Mouse (Mus musculus) limb, embryonic 13.5 days (tissue): ENCODE results near the gene Avpi1. TPM values are rescaled to one million over a fixed set of nuclear protein-coding genes. Genes with fewer than 3 reads are reported as not detected.

ENCODE experiments used
- ATAC-seq: fragments of 200-750 bp; cut with Nextera tagmentation; 2 replicates; pipeline ENCODE4 v1.8.0; 2017; ENCODE audit warnings: low read depth, moderate number of reproducible peaks, moderate TSS enrichment; ENCODE audit not compliant: low FRiP score
- H3K27ac ChIP-seq: fragments of 300-500 bp; sonication (generic); 2 replicates; pipeline ENCODE4 v1.5.1; 2015; ENCODE audit warnings: inconsistent platforms, mild to moderate bottlenecking, moderate library complexity
- H3K27me3 ChIP-seq: fragments of 300-500 bp; sonication (generic); 2 replicates; pipeline ENCODE4 v1.6.1; 2015; ENCODE audit warnings: mild to moderate bottlenecking, inconsistent platforms
- H3K36me3 ChIP-seq: fragments of 300-500 bp; sonication (generic); 2 replicates; pipeline ENCODE4 v1.6.1; 2015; ENCODE audit warnings: inconsistent platforms, mild to moderate bottlenecking, moderate library complexity
- H3K4me1 ChIP-seq: fragments of 300-500 bp; sonication (generic); 2 replicates; pipeline ENCODE4 v1.6.1; 2015; ENCODE audit warnings: inconsistent platforms
- H3K4me2 ChIP-seq: fragments of 300-500 bp; sonication (generic); replicated peaks from 2 replicates; pipeline ENCODE4 v1.6.1; 2015; ENCODE audit warnings: inconsistent platforms, mild to moderate bottlenecking, moderate library complexity
- H3K4me3 ChIP-seq: fragments of 300-500 bp; sonication (generic); 2 replicates; pipeline ENCODE4 v1.5.1; 2015; ENCODE audit warnings: moderate library complexity, mild to moderate bottlenecking, inconsistent platforms
- H3K9ac ChIP-seq: fragments of 300-500 bp; sonication (generic); 2 replicates; pipeline ENCODE4 v1.6.1; 2015; ENCODE audit warnings: mild to moderate bottlenecking, inconsistent platforms
- H3K9me3 ChIP-seq: fragments of 300-500 bp; sonication (generic); 2 replicates; pipeline ENCODE4 v1.6.1; 2016; ENCODE audit warnings: inconsistent platforms
- WGBS: fragments of 180-500 bp; shearing (Covaris S2); methylation state at CpG from one replicate; pipeline ENCODE4 v1.1.7; 2015; 5-methylcytosine and 5-hydroxymethylcytosine counted together
- polyA plus RNA-seq: library from polyadenylated mRNA; unstranded; fragments of >200 nt; fragmentation: Nextera tagmentation; extraction: Ambion mirVana; gene quantifications from 2 replicates; pipeline ENCODE4 v1.2.1, GENCODE M21; 2015

Gene Avpi1
- polyA plus RNA-seq, 1 experiment from 2014 or later, result 28.7 TPM

DNA sequence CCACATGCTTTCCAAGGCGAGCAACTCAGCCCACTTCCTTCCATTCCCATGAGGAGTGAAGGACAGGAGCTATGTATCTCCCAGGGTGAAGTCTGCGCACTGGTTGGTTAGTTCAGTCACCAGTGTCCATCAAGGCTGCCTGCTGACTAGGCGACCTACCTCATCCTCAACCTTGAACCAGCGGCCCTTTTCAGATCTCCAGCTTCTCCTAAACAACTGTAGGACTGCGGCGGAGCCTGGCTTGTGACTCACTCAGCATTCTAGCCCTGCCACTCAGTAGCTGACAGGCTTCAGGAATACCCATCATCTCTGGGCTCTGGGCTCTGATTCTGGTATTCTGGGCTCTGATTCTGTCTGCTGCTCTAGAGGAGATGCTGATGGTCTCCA, 2.6 kb downstream of the Avpi1 start:
- no peak for ATAC-seq
- H3K4me2 ChIP-seq, result no peak overlapping the region
- H3K27me3 ChIP-seq, result no peaks in the 10 kb centered on the region
- H3K9me3 ChIP-seq, result no peaks in the 10 kb centered on the region
- no peak overlapping the region for H3K27ac ChIP-seq
- peaks cover 23% of the 10 kb centered on the region for H3K4me1 ChIP-seq
- WGBS, result 93% methylated on average over 6 of the region's 6 CpGs
- H3K4me3 ChIP-seq, result no peak overlapping the region
- H3K9ac ChIP-seq, result no peak overlapping the region
- H3K36me3 ChIP-seq, result peaks cover 40% of the 10 kb centered on the region

- ATAC-seq, result no peak
- H3K4me2 ChIP-seq, result no peak overlapping the region
- no peak overlapping the region for H3K4me3 ChIP-seq
- H3K9me3 ChIP-seq, result no peaks in the 10 kb centered on the region
- peaks cover 45% of the 10 kb centered on the region for H3K36me3 ChIP-seq
- H3K4me1 ChIP-seq, result peaks cover 23% of the 10 kb centered on the region
- WGBS, result 88% methylated on average over 11 of the region's 11 CpGs
- no peaks in the 10 kb centered on the region for H3K27me3 ChIP-seq
- H3K27ac ChIP-seq, result no peak overlapping the region
- H3K9ac ChIP-seq, result no peak overlapping the region
Measured at GRCm38 (mm10) chr19:42125501-42126218, 3.2 kb downstream of the Avpi1 start.

DNA sequence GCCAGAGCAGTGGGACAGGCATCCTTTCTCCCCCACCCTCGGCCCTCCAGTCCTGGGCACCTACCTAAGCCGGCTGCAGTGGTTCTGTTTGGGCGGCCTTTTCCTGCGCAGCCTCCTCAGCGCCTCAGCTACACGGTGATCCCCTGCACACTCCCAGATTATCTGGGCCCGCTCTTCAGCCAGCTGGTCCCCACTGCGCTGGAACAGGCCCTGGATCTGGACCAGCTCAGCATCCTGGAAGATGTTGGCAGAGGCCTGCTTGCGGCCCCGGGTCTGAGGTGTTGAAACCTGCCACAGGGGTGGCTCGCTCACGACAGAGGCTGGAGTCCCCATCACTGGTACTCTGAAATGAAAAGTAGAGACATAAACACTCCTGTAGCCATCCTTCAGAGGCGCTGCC, 4.2 kb downstream of the Avpi1 start:
- WGBS, result 91% methylated on average over 13 of the region's 13 CpGs
- no peaks in the 10 kb centered on the region for H3K27me3 ChIP-seq
- peaks cover 55% of the 10 kb centered on the region for H3K36me3 ChIP-seq
- H3K4me1 ChIP-seq, result peaks cover 17% of the 10 kb centered on the region
- H3K4me3 ChIP-seq, result no peak overlapping the region
- no peak for ATAC-seq
- H3K9ac ChIP-seq, result no peak overlapping the region
- no peak overlapping the region for H3K4me2 ChIP-seq
- H3K27ac ChIP-seq, result no peak overlapping the region
- no peaks in the 10 kb centered on the region for H3K9me3 ChIP-seq

GRCm38 (mm10) chr19:42120451-42120850, 8.4 kb downstream of the Avpi1 start:
- WGBS, result 90% methylated on average over 8 of the region's 8 CpGs
- Histone ChIP-seq H3K27me3 (no peaks in the 10 kb centered on the region), H3K4me3 (no peak overlapping the region), H3K27ac (no peak overlapping the region), H3K4me1 (no peaks in the 10 kb centered on the region), H3K9me3 (no peaks in the 10 kb centered on the region), H3K9ac (no peak overlapping the region), H3K36me3 (peaks cover 93% of the 10 kb centered on the region), H3K4me2 (no peak overlapping the region)
- no peak for ATAC-seq

DNA sequence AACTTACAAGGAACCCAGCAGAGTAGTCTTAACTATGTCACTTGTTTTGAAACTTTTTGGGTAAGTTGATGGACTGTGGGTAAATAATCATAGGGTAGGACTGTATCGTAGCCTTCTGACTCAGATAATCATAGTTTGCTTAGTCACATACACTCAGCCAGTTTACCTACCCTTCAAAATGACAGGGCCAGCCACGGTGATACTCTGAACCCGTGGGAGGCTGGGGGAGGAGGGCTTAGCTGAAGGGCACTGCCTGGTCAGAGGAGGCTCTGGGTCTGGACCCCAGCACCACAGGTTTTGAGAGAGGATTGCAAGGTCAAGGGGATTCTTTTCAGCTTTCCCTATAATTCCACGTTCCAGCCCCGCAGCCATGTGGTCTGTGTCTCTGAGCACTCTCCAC, 10.3 kb downstream of the Avpi1 start:
- ATAC-seq, result no peak
- H3K9me3 ChIP-seq, result no peaks in the 10 kb centered on the region
- WGBS, result 88% methylated on average over 5 of the region's 5 CpGs
- H3K4me3 ChIP-seq, result no peak overlapping the region
- no peak overlapping the region for H3K4me2 ChIP-seq
- no peaks in the 10 kb centered on the region for H3K27me3 ChIP-seq
- H3K27ac ChIP-seq, result no peak overlapping the region
- H3K4me1 ChIP-seq, result no peaks in the 10 kb centered on the region
- H3K36me3 ChIP-seq, result peaks cover 94% of the 10 kb centered on the region
- no peak overlapping the region for H3K9ac ChIP-seq

GRCm38 (mm10) chr19:42118142-42118541, 10.7 kb downstream of the Avpi1 start:
- Histone ChIP-seq H3K27ac (no peak overlapping the region), H3K4me3 (no peak overlapping the region), H3K9ac (no peak overlapping the region), H3K4me2 (no peak overlapping the region), H3K27me3 (no peaks in the 10 kb centered on the region), H3K4me1 (no peaks in the 10 kb centered on the region), H3K9me3 (no peaks in the 10 kb centered on the region), H3K36me3 (peaks cover 94% of the 10 kb centered on the region)
- 94% methylated on average over 9 of the region's 9 CpGs for WGBS
- no peak for ATAC-seq

DNA sequence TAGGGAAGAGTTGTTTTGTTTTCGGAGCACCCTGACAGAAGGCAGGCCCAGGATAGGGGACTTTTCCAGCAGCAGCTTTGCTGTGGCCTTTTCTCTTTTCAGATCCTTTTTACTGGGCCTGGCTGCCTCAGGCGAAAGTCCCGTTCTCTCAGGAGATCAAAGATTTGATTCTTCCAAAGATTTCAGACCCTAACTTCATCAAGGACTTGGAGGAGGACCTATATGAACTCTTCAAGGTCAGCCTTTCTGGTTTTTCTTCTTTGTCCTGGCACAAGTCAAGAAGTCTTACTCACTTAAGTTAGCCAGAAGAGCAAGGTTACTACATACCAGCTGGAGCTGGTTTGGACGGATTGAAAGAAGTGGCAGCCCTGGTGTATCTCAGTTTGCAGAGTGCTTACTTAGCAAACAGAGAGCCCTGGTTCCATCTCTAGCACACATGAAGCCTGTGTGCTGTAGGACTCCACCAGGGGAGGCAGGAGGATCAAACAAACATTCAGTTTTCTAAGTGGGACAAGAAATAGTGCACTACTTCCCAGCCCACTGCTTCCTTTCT, 13.0 kb downstream of the Avpi1 start:
- ATAC-seq, result no peak
- no peak overlapping the region for H3K9ac ChIP-seq
- no peaks in the 10 kb centered on the region for H3K4me1 ChIP-seq
- peaks cover 75% of the 10 kb centered on the region for H3K36me3 ChIP-seq
- WGBS, result 86% methylated on average over 4 of the region's 4 CpGs
- H3K4me3 ChIP-seq, result no peak overlapping the region
- H3K27me3 ChIP-seq, result no peaks in the 10 kb centered on the region
- H3K9me3 ChIP-seq, result no peaks in the 10 kb centered on the region
- no peak overlapping the region for H3K4me2 ChIP-seq
- no peak overlapping the region for H3K27ac ChIP-seq

DNA sequence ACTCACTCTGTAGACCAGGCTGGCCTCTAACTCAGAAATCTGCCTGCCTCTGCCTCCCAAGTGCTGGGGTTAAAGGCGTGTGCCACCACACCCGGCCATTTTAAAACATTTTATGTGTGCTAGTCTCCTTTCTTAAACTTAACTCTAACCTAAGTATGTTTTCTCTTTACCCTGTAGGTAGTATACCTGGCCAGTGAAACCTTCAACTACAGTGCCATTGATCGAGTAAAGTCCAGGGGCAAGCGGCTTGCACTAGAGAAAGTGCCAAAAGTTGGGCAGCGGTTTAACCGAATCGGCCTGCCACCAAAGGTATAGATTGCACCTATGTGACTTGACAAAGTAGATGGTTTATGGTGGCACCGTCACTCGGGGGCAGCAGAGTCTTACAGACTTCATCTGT, 24.2 kb downstream of the Avpi1 start:
- Histone ChIP-seq H3K4me1 (no peaks in the 10 kb centered on the region), H3K9ac (no peak overlapping the region), H3K27me3 (no peaks in the 10 kb centered on the region), H3K27ac (no peak overlapping the region), H3K36me3 (peaks cover 61% of the 10 kb centered on the region), H3K9me3 (no peaks in the 10 kb centered on the region), H3K4me2 (no peak overlapping the region), H3K4me3 (no peak overlapping the region)
- WGBS, result 96% methylated on average over 9 of the region's 9 CpGs
- no peak for ATAC-seq

DNA sequence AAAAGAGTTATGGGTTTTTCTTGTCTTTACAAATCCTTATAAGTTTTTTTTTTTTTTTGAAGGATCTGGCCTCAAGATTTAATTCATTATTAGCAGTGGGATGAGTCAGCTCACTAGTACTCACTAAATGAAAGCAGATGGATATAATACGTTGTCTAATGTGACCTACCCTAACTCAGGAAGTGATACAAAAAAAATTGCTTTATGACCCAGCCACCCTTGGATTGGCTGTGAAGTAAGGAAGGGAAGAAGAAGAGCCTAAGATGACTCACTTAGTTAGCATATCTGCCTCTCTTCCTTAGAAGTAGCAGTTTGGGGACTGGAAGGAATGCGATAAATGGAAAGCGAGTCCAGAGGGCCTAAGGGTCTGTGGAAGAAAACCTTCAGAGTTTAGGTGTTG, 29.5 kb downstream of the Avpi1 start:
- no peak for ATAC-seq
- Histone ChIP-seq H3K4me3 (no peak overlapping the region), H3K4me1 (0 out of 2 replicates have a peak, but pooled peaks cover 1% of the 10 kb centered on the region), H3K27me3 (no peaks in the 10 kb centered on the region), H3K9ac (no peak overlapping the region), H3K9me3 (no peaks in the 10 kb centered on the region), H3K4me2 (no peak overlapping the region), H3K36me3 (peaks cover 46% of the 10 kb centered on the region), H3K27ac (no peak overlapping the region)
- WGBS, result 79% methylated on average over 3 of the region's 3 CpGs

DNA sequence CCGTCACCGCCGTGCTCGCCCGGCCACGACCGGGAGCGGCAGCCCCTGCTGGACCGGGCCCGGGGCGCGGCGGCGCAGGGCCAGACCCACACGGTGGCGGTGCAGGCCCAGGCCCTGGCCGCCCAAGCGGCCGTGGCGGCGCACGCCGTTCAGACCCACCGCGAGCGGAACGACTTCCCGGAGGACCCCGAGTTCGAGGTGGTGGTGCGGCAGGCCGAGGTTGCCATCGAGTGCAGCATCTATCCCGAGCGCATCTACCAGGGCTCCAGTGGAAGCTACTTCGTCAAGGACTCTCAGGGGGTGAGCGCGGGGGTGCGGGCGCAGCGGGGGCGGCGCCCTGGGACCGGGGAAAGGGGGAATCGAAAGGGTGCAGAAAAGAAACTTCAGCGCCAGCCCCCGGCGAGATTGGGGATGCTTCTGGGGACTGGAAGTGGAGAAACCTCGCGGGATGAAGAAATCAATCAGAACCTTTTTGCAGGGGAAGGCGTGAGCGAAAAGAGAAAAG, 38.2 kb downstream of the Avpi1 start:
- peak overlapping the region; percentile 91 for H3K4me3 ChIP-seq
- H3K36me3 ChIP-seq, result peaks cover 18% of the 10 kb centered on the region
- H3K9me3 ChIP-seq, result no peaks in the 10 kb centered on the region
- peaks cover 25% of the 10 kb centered on the region for H3K4me1 ChIP-seq
- peak overlapping the region; percentile 91 for H3K9ac ChIP-seq
- peak overlapping the region; percentile 86 for H3K4me2 ChIP-seq
- H3K27ac ChIP-seq, result peak overlapping the region; percentile 86
- WGBS, result under 1% methylated on average over 52 of the region's 52 CpGs
- no peaks in the 10 kb centered on the region for H3K27me3 ChIP-seq
- peak; percentile 78 for ATAC-seq

DNA sequence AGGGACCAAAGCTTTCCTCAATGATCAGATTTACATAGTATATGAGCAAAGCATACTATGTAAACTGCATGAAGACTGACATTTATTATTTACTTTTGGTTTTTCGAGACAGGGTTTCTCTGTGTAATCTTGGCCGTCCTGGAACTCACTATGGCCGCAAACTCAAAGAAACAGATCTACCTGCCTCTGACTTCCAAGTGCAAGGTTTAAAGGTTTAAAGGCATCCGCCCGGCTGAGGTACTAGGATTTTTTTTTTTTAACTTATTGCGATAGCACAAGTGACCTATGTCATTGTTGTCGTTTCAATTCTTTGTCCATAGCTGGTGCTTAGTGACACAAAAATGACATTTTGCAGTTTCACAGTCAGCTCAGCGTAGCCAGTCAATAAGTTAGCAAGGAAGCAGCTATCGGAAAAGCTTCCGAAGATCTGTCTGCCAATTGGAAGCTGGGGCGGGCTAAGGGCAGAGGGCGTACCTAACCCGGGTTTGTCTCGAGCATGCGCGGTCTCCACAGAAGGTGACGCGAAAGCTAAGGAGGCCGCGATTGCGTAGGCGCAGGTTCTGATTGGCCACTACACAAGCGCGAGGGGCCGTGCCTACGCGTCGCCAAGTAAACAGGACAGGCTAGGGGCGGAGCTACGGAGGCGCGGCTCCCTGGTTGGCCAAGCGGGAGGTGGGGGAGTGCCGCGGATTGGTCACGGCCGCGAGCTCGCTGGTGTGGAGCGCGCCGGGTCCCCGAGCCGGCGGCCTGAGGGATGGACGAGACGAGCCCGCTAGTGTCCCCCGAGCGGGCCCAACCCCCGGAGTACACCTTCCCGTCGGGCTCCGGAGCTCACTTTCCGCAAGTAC, 38.9 kb downstream of the Avpi1 start, which contains the start of gene Pi4k2a:
TSS of gene Pi4k2a (plus strand) at position 723 of the 848 bp plus-strand sequence.
- Histone ChIP-seq H3K9me3 (no peaks in the 10 kb centered on the region), H3K4me3 (peak within 1 kb of the TSS; percentile 91), H3K36me3 (peaks cover 15% of the 10 kb centered on the region), H3K4me1 (peaks cover 29% of the 10 kb centered on the region), H3K27ac (peak within 1 kb of the TSS; percentile 86), H3K4me2 (peak within 1 kb of the TSS; percentile 86), H3K27me3 (no peaks in the 10 kb centered on the region), H3K9ac (peak within 1 kb of the TSS; percentile 91)
- ATAC-seq, result peak; percentile 98
- WGBS, result under 1% methylated on average over 55 of the region's 55 CpGs
